Mouse (Mus musculus): Measurements from ENCODE around the gene Ing3. TPM values are rescaled to one million over a fixed set of nuclear protein-coding genes. Genes with fewer than 3 reads are reported as not detected.

Ing3 gene
- polyA plus RNA-seq (2015; fragmentation: Nextera tagmentation; extraction: Ambion mirVana), result 60.0 and 68.1 TPM in 2 replicates

- Histone ChIP-seq H3K4me3 (replicated peaks; ENCODE audit: low read length) (peak within 1 kb of the TSS; percentile 94), H3K9me3 (ENCODE audit: control insufficient read depth, low read length) (no peaks in the 10 kb centered on the region), H3K36me3 (ENCODE audit: control insufficient read depth, insufficient read depth) (0 out of 2 replicates have a peak, but pooled peaks cover 3% of the 10 kb centered on the region), H3K9ac (replicated peaks; ENCODE audit: low read depth, low read length) (peak within 1 kb of the TSS; percentile 94), H3K27ac (ENCODE audit: low read length) (peak within 1 kb of the TSS; percentile 99), H3K27me3 (replicated peaks; ENCODE audit: control insufficient read depth, insufficient read depth, low read length) (no peaks in the 10 kb centered on the region), H3K4me1 (replicated peaks; ENCODE audit: control insufficient read depth, insufficient read depth, low read length) (peaks cover 10% of the 10 kb centered on the region), H3K4me2 (ENCODE audit: low read length) (peak within 1 kb of the TSS; percentile 70)
- WGBS, result 0% methylated on average over 35 of the region's 35 CpGs
- peak; percentile 98 for ATAC-seq
These were observed at the start of gene Ing3 for GRCm38 (mm10) chr6:21949226-21949731. TSS of gene Ing3 (plus strand) at chr6:21949571.

GRCm38 (mm10) chr6:21909720-21910119 is 39.7 kb upstream of the Ing3 start:
- H3K27me3 ChIP-seq (replicated peaks; ENCODE audit: control insufficient read depth, insufficient read depth, low read length), result no peaks in the 10 kb centered on the region
- H3K27ac ChIP-seq (ENCODE audit: low read length), result no peak overlapping the region
- H3K9me3 ChIP-seq (ENCODE audit: control insufficient read depth, low read length), result no peaks in the 10 kb centered on the region
- ATAC-seq, result no peak
- no peak overlapping the region for H3K4me2 ChIP-seq (ENCODE audit: low read length)
- no peaks in the 10 kb centered on the region for H3K4me1 ChIP-seq (replicated peaks; ENCODE audit: control insufficient read depth, insufficient read depth, low read length)
- H3K9ac ChIP-seq (replicated peaks; ENCODE audit: low read depth, low read length), result no peak overlapping the region
- H3K36me3 ChIP-seq (ENCODE audit: control insufficient read depth, insufficient read depth), result no peaks in the 10 kb centered on the region
- no peak overlapping the region for H3K4me3 ChIP-seq (replicated peaks; ENCODE audit: low read length)

GRCm38 (mm10) chr6:21910804-21911203 is 38.6 kb upstream of the Ing3 start:
- H3K9ac ChIP-seq (replicated peaks; ENCODE audit: low read depth, low read length), result no peak overlapping the region
- no peaks in the 10 kb centered on the region for H3K4me1 ChIP-seq (replicated peaks; ENCODE audit: control insufficient read depth, insufficient read depth, low read length)
- no peaks in the 10 kb centered on the region for H3K9me3 ChIP-seq (ENCODE audit: control insufficient read depth, low read length)
- 89% methylated on average over 6 of the region's 6 CpGs for WGBS
- ATAC-seq, result no peak
- H3K36me3 ChIP-seq (ENCODE audit: control insufficient read depth, insufficient read depth), result no peaks in the 10 kb centered on the region
- H3K4me2 ChIP-seq (ENCODE audit: low read length), result no peak overlapping the region
- no peaks in the 10 kb centered on the region for H3K27me3 ChIP-seq (replicated peaks; ENCODE audit: control insufficient read depth, insufficient read depth, low read length)
- H3K4me3 ChIP-seq (replicated peaks; ENCODE audit: low read length), result no peak overlapping the region
- H3K27ac ChIP-seq (ENCODE audit: low read length), result no peak overlapping the region

- Histone ChIP-seq H3K4me3 (replicated peaks; ENCODE audit: low read length) (no peak overlapping the region), H3K4me2 (ENCODE audit: low read length) (no peak overlapping the region), H3K4me1 (replicated peaks; ENCODE audit: control insufficient read depth, insufficient read depth, low read length) (no peaks in the 10 kb centered on the region), H3K36me3 (ENCODE audit: control insufficient read depth, insufficient read depth) (no peaks in the 10 kb centered on the region), H3K27me3 (replicated peaks; ENCODE audit: control insufficient read depth, insufficient read depth, low read length) (no peaks in the 10 kb centered on the region), H3K9ac (replicated peaks; ENCODE audit: low read depth, low read length) (no peak overlapping the region), H3K9me3 (ENCODE audit: control insufficient read depth, low read length) (no peaks in the 10 kb centered on the region), H3K27ac (ENCODE audit: low read length) (no peak overlapping the region)
- ATAC-seq, result no peak
- 90% methylated on average over 2 of the region's 2 CpGs for WGBS
These were observed 32.8 kb upstream of the Ing3 start for GRCm38 (mm10) chr6:21916591-21916990.

GRCm38 (mm10) chr6:21924150-21924549 is 25.2 kb upstream of the Ing3 start:
- no peak for ATAC-seq
- Histone ChIP-seq H3K27ac (ENCODE audit: low read length) (no peak overlapping the region), H3K4me1 (replicated peaks; ENCODE audit: control insufficient read depth, insufficient read depth, low read length) (no peaks in the 10 kb centered on the region), H3K9me3 (ENCODE audit: control insufficient read depth, low read length) (no peaks in the 10 kb centered on the region), H3K4me3 (replicated peaks; ENCODE audit: low read length) (no peak overlapping the region), H3K4me2 (ENCODE audit: low read length) (no peak overlapping the region), H3K27me3 (replicated peaks; ENCODE audit: control insufficient read depth, insufficient read depth, low read length) (no peaks in the 10 kb centered on the region), H3K36me3 (ENCODE audit: control insufficient read depth, insufficient read depth) (no peaks in the 10 kb centered on the region), H3K9ac (replicated peaks; ENCODE audit: low read depth, low read length) (no peak overlapping the region)
- 39% methylated on average over 1 of the region's 1 CpGs for WGBS

- no peak for ATAC-seq
- WGBS, result 85% methylated on average over 4 of the region's 4 CpGs
- no peak overlapping the region for H3K4me2 ChIP-seq (ENCODE audit: low read length)
These were observed 11.3 kb upstream of the Ing3 start for GRCm38 (mm10) chr6:21937981-21938635.

GRCm38 (mm10) chr6:21949771-21950448 is 539 bp downstream of the Ing3 start:
- no peaks in the 10 kb centered on the region for H3K27me3 ChIP-seq (replicated peaks; ENCODE audit: control insufficient read depth, insufficient read depth, low read length)
- peaks cover 10% of the 10 kb centered on the region for H3K4me1 ChIP-seq (replicated peaks; ENCODE audit: control insufficient read depth, insufficient read depth, low read length)
- peak overlapping the region; percentile 94 for H3K4me3 ChIP-seq (replicated peaks; ENCODE audit: low read length)
- peak overlapping the region; percentile 99 for H3K27ac ChIP-seq (ENCODE audit: low read length)
- H3K9me3 ChIP-seq (ENCODE audit: control insufficient read depth, low read length), result no peaks in the 10 kb centered on the region
- peak overlapping the region; percentile 94 for H3K9ac ChIP-seq (replicated peaks; ENCODE audit: low read depth, low read length)
- H3K36me3 ChIP-seq (ENCODE audit: control insufficient read depth, insufficient read depth), result 0 out of 2 replicates have a peak, but pooled peaks cover 3% of the 10 kb centered on the region
- ATAC-seq, result peak; percentile 95
- peak overlapping the region; percentile 70 for H3K4me2 ChIP-seq (ENCODE audit: low read length)
- under 1% methylated on average over 57 of the region's 68 CpGs for WGBS

More at GRCm38 (mm10) chr6:21937981-21938635, 11.3 kb upstream of the Ing3 start:
- H3K9me3 ChIP-seq (ENCODE audit: control insufficient read depth, low read length), result no peaks in the 10 kb centered on the region
- H3K4me3 ChIP-seq (replicated peaks; ENCODE audit: low read length), result no peak overlapping the region
- H3K4me1 ChIP-seq (replicated peaks; ENCODE audit: control insufficient read depth, insufficient read depth, low read length), result no peaks in the 10 kb centered on the region
- H3K27me3 ChIP-seq (replicated peaks; ENCODE audit: control insufficient read depth, insufficient read depth, low read length), result no peaks in the 10 kb centered on the region
- no peaks in the 10 kb centered on the region for H3K36me3 ChIP-seq (ENCODE audit: control insufficient read depth, insufficient read depth)
- no peak overlapping the region for H3K27ac ChIP-seq (ENCODE audit: low read length)
- no peak overlapping the region for H3K9ac ChIP-seq (replicated peaks; ENCODE audit: low read depth, low read length)

GRCm38 (mm10) chr6:21950676-21951075 is 1.3 kb downstream of the Ing3 start:
- peaks cover 5% of the 10 kb centered on the region for H3K36me3 ChIP-seq (ENCODE audit: control insufficient read depth, insufficient read depth)
- peaks cover 10% of the 10 kb centered on the region for H3K4me1 ChIP-seq (replicated peaks; ENCODE audit: control insufficient read depth, insufficient read depth, low read length)
- WGBS, result 67% methylated on average over 2 of the region's 2 CpGs
- peak overlapping the region; percentile 94 for H3K4me3 ChIP-seq (replicated peaks; ENCODE audit: low read length)
- no peak overlapping the region for H3K27ac ChIP-seq (ENCODE audit: low read length)
- H3K4me2 ChIP-seq (ENCODE audit: low read length), result peak overlapping the region; percentile 70
- peak overlapping the region; percentile 94 for H3K9ac ChIP-seq (replicated peaks; ENCODE audit: low read depth, low read length)
- no peaks in the 10 kb centered on the region for H3K9me3 ChIP-seq (ENCODE audit: control insufficient read depth, low read length)
- no peaks in the 10 kb centered on the region for H3K27me3 ChIP-seq (replicated peaks; ENCODE audit: control insufficient read depth, insufficient read depth, low read length)
- ATAC-seq, result no peak

GRCm38 (mm10) chr6:21955468-21955867 is 6.1 kb downstream of the Ing3 start:
- no peak for ATAC-seq
- H3K9me3 ChIP-seq (ENCODE audit: control insufficient read depth, low read length), result no peaks in the 10 kb centered on the region
- peaks cover 9% of the 10 kb centered on the region for H3K36me3 ChIP-seq (ENCODE audit: control insufficient read depth, insufficient read depth)
- no peak overlapping the region for H3K4me3 ChIP-seq (replicated peaks; ENCODE audit: low read length)
- no peaks in the 10 kb centered on the region for H3K27me3 ChIP-seq (replicated peaks; ENCODE audit: control insufficient read depth, insufficient read depth, low read length)
- H3K27ac ChIP-seq (ENCODE audit: low read length), result no peak overlapping the region
- H3K4me2 ChIP-seq (ENCODE audit: low read length), result no peak overlapping the region
- 87% methylated on average over 4 of the region's 4 CpGs for WGBS
- H3K9ac ChIP-seq (replicated peaks; ENCODE audit: low read depth, low read length), result no peak overlapping the region
- H3K4me1 ChIP-seq (replicated peaks; ENCODE audit: control insufficient read depth, insufficient read depth, low read length), result peaks cover 9% of the 10 kb centered on the region
